Mouse (Mus musculus) MEL (cell line): ENCODE results near the gene H2afv.

Experiments
- BHLHE40 ChIP-seq: IDR thresholded peaks from 2 replicates; pipeline ENCODE4 v1.6.1; 2012; ENCODE audit warnings: low read depth, mild to moderate bottlenecking, inconsistent platforms, low read length, improper control_type of control experiment, borderline replicate concordance
- CHD1 ChIP-seq: IDR thresholded peaks from 2 replicates; pipeline ENCODE4 v1.6.1; 2012; ENCODE audit warnings: low read depth, mild to moderate bottlenecking, inconsistent platforms, low read length, improper control_type of control experiment
- CTCF ChIP-seq, 3 experiments: IDR thresholded peaks in 2 of 3; conservative IDR thresholded peaks in 1 of 3; 2 replicates each; pipeline ENCODE4 v1.5.1; 2011 to 2012; ENCODE audit warnings: low read length in 3 of 3, low read depth in 2 of 3, mild to moderate bottlenecking in 2 of 3, improper control_type of control experiment in 1 of 3, inconsistent platforms in 1 of 3, mixed read lengths in 1 of 3, moderate library complexity in 1 of 3; ENCODE audit not compliant: control insufficient read depth in 1 of 3, insufficient read depth in 1 of 3, poor library complexity in 1 of 3, severe bottlenecking in 1 of 3
- E2F4 ChIP-seq: IDR thresholded peaks from 2 replicates; pipeline ENCODE4 v1.6.1; 2011; ENCODE audit warnings: low read depth, low read length, improper control_type of control experiment, borderline replicate concordance
- ETS1 ChIP-seq: IDR thresholded peaks from 2 replicates; pipeline ENCODE4 v1.6.1; 2012; ENCODE audit warnings: low read depth, mild to moderate bottlenecking, inconsistent platforms, low read length, improper control_type of control experiment, moderate library complexity
- GABPA ChIP-seq: IDR thresholded peaks from 2 replicates; pipeline ENCODE4 v1.6.1; 2012; ENCODE audit warnings: low read depth, mild to moderate bottlenecking, inconsistent platforms, low read length, improper control_type of control experiment, moderate library complexity
- GATA1 ChIP-seq: IDR thresholded peaks from 2 replicates; pipeline ENCODE4 v1.6.1; 2011; ENCODE audit warnings: low read depth, low read length, improper control_type of control experiment
- HCFC1 ChIP-seq: IDR thresholded peaks from 2 replicates; pipeline ENCODE4 v1.6.1; 2012; ENCODE audit warnings: low read depth, mild to moderate bottlenecking, inconsistent platforms, low read length, improper control_type of control experiment, moderate library complexity
- MAZ ChIP-seq: IDR thresholded peaks from 2 replicates; pipeline ENCODE4 v1.6.1; 2012; ENCODE audit warnings: low read depth, mild to moderate bottlenecking, inconsistent platforms, low read length, improper control_type of control experiment
- MEF2A ChIP-seq: IDR thresholded peaks from 2 replicates; pipeline ENCODE4 v1.6.1; 2014; ENCODE audit warnings: low read depth, mild to moderate bottlenecking, inconsistent platforms, low read length, improper control_type of control experiment; ENCODE audit not compliant: poor library complexity, insufficient replicate concordance, severe bottlenecking; ENCODE audit errors: extremely low read depth
- POLR2A ChIP-seq, 2 experiments: IDR thresholded peaks; 2 replicates each; pipeline ENCODE4 v1.6.1; 2011 to 2012; ENCODE audit warnings: low read length in 2 of 2, mild to moderate bottlenecking in 2 of 2, control low read depth in 1 of 2, improper control_type of control experiment in 1 of 2, low read depth in 1 of 2, moderate library complexity in 1 of 2; ENCODE audit not compliant: control insufficient read depth in 1 of 2, insufficient read depth in 1 of 2, poor library complexity in 1 of 2
- USF2 ChIP-seq, 2 experiments: IDR thresholded peaks; 2 replicates each; pipeline ENCODE4 v1.6.1; 2011 to 2012; ENCODE audit warnings: improper control_type of control experiment in 2 of 2, low read length in 2 of 2, borderline replicate concordance in 1 of 2, inconsistent platforms in 1 of 2, low read depth in 1 of 2, mild to moderate bottlenecking in 1 of 2; ENCODE audit not compliant: insufficient read depth in 1 of 2
- ZC3H11A ChIP-seq: IDR thresholded peaks from 2 replicates; pipeline ENCODE4 v1.6.1; 2012; ENCODE audit warnings: low read depth, mild to moderate bottlenecking, inconsistent platforms, low read length, improper control_type of control experiment
- ZKSCAN1 ChIP-seq: IDR thresholded peaks from 2 replicates; pipeline ENCODE4 v1.6.1; 2012; ENCODE audit warnings: low read depth, mild to moderate bottlenecking, inconsistent platforms, low read length, improper control_type of control experiment, moderate library complexity

DNA sequence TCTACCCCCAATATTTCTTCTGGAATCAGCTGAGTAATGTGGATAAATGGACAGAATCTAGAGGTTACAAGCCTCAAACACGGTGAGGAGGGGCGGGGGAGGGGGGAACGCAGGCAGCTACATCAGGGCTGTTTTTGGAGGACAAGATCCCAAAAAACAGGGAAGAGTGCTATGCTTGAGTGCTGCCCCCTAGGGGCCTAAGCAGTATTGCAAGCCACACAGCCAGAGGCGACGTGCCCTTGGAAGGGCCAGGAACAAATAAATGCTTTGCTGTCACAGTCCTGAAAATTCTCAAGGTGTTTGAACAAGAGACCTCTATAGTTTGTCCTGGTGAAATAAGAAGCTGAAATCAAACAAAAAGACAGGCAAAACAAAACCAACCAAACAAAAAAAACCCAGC is 32.6 kb downstream of the H2afv start:
- TF ChIP-seq CTCF (IDR thresholded peaks at IDR 0.05 in 2 of 3, conservative IDR thresholded peaks at IDR 0.05 in 1 of 3; ENCODE audit: control insufficient read depth in 1 of 3, insufficient read depth in 1 of 3, low read depth in 2 of 3, low read length in 3 of 3, poor library complexity in 1 of 3, severe bottlenecking in 1 of 3) (peak; percentile 77 to 87 (median 78)), E2F4 (no peak), CHD1 (no peak), POLR2A (IDR thresholded peaks at IDR 0.05; ENCODE audit: control insufficient read depth in 1 of 2, insufficient read depth in 1 of 2, low read depth in 1 of 2, low read length in 2 of 2, poor library complexity in 1 of 2) (no peak), BHLHE40 (no peak), MEF2A (no peak), ZC3H11A (peak; percentile 29; the same call in 1 of the 2 replicates), ETS1 (no peak), GATA1 (no peak), GABPA (no peak), MAZ (no peak), USF2 (IDR thresholded peaks at IDR 0.05; ENCODE audit: borderline replicate concordance in 1 of 2, insufficient read depth in 1 of 2, low read depth in 1 of 2, low read length in 2 of 2) (no peak), HCFC1 (no peak), ZKSCAN1 (no peak)
